Mouse (Mus musculus) megakaryocyte, embryonic 14.5 days (primary cell): ENCODE measurements around the gene Gm21954.

ENCODE experiments used
- FLI1 ChIP-seq: IDR thresholded peaks from 2 replicates; pipeline ENCODE4 v1.6.1; 2012; ENCODE audit warnings: low read length, inconsistent platforms, mixed read lengths
- GATA1 ChIP-seq: IDR thresholded peaks from 3 replicates; pipeline ENCODE4 v1.6.1; 2012; ENCODE audit warnings: mixed read lengths, low read length, inconsistent platforms, borderline replicate concordance

GRCm38 (mm10) chr3:55472110-55472509 is at the start of gene Gm21954:
- no peak for TF ChIP-seq GATA1
- TF ChIP-seq FLI1 = no peak
